Mouse (Mus musculus): ENCODE results near the gene Sema4g.

GRCm38 (mm10) chr19:45031780-45032179, 42.9 kb downstream of the Sema4g start:
- TF ChIP-seq CTCF (IDR thresholded peaks at IDR 0.05; ENCODE audit: extremely low read depth, insufficient read depth, insufficient read length, insufficient replicate concordance) (peak; percentile 78; the same call in 1 of the 2 replicates), POLR2A (IDR thresholded peaks at IDR 0.05; ENCODE audit: low read depth, low read length) (no peak)
